Mouse (Mus musculus) c-Kit-negative CD71-positive TER-119-positive erythroid progenitor cells, embryonic 14.5 days (primary cell): Measurements from ENCODE around the gene Cadps.

Experiments used
- DNase-seq: peaks from one replicate; pipeline ENCODE4 v3.0.0-alpha.2; 2013; ENCODE audit warnings: low read depth, low spot score

The Cadps gene

GRCm38 (mm10) chr14:12341789-12342457 is 481.0 kb downstream of the Cadps start:
- no peak for DNase-seq

GRCm38 (mm10) chr14:12341075-12341788 is 481.6 kb downstream of the Cadps start:
- no peak for DNase-seq

DNA sequence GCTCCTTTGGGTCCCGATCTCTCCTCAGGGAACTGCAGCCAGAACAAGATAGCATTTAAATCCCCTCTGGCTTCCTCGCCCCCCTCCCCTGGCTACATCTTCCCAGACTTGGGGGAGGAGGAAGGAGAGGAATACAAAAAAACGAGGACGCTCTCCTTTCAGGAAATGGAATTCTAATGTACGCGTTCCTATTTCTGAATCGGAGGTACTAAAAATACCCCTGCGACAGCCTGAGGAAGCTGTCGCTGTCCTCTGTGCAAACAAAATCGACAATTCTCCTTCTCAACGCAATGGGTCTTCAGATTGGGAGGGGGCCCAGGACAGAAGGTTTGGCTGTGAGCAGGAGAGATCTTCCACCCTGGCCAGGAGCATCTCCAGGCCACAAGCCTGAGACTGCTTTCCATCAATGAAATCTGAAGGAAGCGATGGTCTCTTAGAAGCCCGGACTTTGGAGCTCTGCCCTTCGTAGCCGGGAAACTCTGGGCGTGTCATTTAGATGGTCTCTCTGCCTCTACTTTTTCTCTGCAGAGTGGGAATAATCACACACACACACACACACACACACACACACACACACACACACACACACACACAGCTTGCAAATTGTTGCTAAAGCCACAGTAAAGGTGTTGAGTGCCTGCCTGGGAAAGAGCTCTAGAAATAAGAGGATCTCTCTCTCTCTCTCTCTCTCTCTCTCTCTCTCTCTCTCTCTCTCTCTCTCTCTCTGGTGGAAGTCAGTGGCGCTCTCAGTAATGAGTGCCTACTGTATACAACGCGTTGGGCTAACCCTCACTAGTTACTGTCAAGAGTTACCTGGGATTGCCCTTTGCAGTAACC is 482.4 kb downstream of the Cadps start:
- no peak for DNase-seq

GRCm38 (mm10) chr14:12338811-12339565 is 483.9 kb downstream of the Cadps start:
- DNase-seq: no peak

DNA sequence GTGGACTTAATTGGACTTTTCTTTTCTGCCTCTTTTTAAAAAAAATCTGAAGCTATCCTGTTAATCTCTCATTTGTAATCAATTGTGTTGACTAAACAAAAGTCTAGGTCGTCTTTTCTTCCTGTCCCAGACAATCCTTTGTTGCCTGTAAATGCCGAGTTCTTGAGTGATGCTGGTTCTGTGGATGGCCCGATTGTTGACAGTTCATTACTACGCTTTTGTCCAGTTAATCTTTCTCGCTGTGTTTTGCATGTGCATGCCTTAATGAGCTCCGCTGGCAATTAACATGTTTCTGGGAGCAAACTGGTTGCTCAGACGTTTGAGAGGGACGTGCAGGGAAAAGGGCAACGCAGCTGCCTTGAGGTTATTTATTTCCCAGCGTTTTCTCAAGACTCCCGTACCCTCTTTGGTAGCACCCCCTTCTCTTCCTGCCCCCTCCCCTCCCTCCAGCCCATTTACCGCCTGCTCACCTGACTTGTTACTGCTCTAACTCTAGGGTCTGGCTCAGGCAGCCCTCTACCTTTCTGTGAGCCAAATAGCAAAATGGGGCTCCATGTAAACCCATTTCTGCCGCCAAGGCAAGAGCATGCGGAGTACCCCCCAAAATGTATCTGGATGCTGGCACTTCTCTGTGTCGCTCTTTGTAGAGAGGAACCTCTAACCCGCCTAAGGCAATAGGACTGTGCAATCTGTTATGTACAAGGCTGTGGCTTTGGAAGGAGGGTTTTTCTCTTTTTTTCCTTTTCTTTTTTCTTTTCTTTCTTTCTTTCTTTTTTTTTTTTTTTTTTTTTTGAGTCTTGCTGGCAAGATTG is 484.7 kb downstream of the Cadps start:
- no peak for DNase-seq

GRCm38 (mm10) chr14:12337421-12337997 is 485.4 kb downstream of the Cadps start:
- no peak for DNase-seq

GRCm38 (mm10) chr14:12334925-12335324 is 488.0 kb downstream of the Cadps start:
- DNase-seq: no peak

DNA sequence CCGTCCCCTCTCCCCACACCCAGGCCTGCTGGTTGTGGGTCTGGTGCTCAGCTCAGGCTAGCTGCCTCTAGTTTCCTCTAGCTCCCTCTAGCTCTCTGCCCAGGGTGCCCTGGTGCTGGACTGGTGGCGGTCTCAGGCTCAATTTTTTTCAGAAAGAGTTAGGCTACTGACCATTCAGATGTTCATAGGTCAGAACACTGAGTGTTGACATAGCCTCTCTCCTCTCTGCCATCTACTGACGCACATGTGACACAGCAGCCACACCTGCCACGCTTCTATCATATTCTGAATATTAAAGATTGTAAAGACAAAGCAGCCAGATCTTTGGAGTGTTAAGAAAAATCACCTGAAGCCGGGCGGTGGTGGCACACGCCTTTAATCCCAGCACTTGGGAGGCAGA is 489.3 kb downstream of the Cadps start:
- DNase-seq: no peak
